Mouse (Mus musculus) E14TG2a.4 (cell line): ENCODE measurements around the gene Galnt9.

Experiments
- CTCF ChIP-seq: conservative IDR thresholded peaks from 2 replicates; pipeline ENCODE4 v1.5.1; 2014; ENCODE audit warnings: low read length
- NANOG ChIP-seq: IDR thresholded peaks from 2 replicates; pipeline ENCODE4 v1.6.1; 2014; ENCODE audit warnings: borderline replicate concordance, low read length, mixed read lengths
- POU5F1 ChIP-seq: IDR thresholded peaks from 2 replicates; pipeline ENCODE4 v1.6.1; 2014; ENCODE audit warnings: low read length, borderline replicate concordance

DNA sequence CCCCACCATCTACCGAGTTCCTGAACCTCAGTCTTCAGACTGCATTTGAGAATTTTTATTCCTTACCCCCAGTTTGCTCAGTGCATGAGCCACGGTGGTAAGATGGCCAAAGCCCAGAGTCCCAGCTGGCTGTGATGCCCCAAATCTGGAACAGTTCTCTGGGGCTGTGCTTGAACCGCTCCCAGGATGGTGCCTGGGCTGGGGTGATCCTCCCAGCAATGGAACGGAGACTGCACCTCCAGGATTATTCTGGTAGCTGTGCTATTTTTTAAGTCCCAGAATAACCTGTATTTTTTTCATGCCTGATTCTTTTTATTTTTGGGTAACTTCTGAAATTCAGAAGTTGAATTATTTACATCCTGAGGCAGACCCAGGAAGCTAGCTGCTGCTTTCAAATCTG is 35.1 kb downstream of the Galnt9 start:
- no peak for TF ChIP-seq POU5F1
- no peak for TF ChIP-seq CTCF
- no peak for TF ChIP-seq NANOG
